Mouse (Mus musculus) midbrain, embryonic 13.5 days (tissue): ENCODE results near the gene Akain1. TPM values are rescaled to one million over a fixed set of nuclear protein-coding genes. Genes with fewer than 3 reads are reported as not detected.

Experiments
- polyA plus RNA-seq: library from polyadenylated mRNA; unstranded; fragments of >200 nt; fragmentation: Nextera tagmentation; extraction: Ambion mirVana; gene quantifications from 2 replicates; pipeline ENCODE4 v1.2.1, GENCODE M21; 2015

Gene Akain1
- polyA plus RNA-seq, 1 experiment from 2014 or later = 0.26 TPM

Other genes with a start within 250 kb of the Akain1 start
- gene Zbtb14, start 56.3 kb upstream of the Akain1 start, polyA plus RNA-seq = 35.0 and 39.0 TPM in 2 replicates